Mouse (Mus musculus) layer of hippocampus, adult 2 months (tissue): Measurements from ENCODE around the gene Hist1h3e. TPM values are rescaled to one million over a fixed set of nuclear protein-coding genes. Genes with fewer than 3 reads are reported as not detected.
"Not testable (repeated sequence)": the region's sequence is repeated elsewhere in the genome, so short reads cannot be mapped to it uniquely, and the experiment has no call there.

Source experiments
- DNase-seq, 2 experiments: peaks; one replicate each; pipeline ENCODE4 v3.0.0; 2022; ENCODE audit warnings: low spot score in 2 of 2
- H3K27ac ChIP-seq: fragments of 200-600 bp; 2 replicates; pipeline ENCODE4 v1.8.1; 2022
- H3K4me3 ChIP-seq: fragments of 200-600 bp; 2 replicates; pipeline ENCODE4 v1.8.1; 2022; ENCODE audit warnings: mild to moderate bottlenecking
- CTCF ChIP-seq: fragments of 200-600 bp; conservative IDR thresholded peaks from 2 replicates; pipeline ENCODE4 v1.8.1; 2022; ENCODE audit warnings: antibody characterized with exemption, mild to moderate bottlenecking, moderate library complexity
- total RNA-seq, 2 experiments: library from RNA; stranded (reverse); gene quantifications; 2 replicates each; pipeline ENCODE4 v1.2.3; 2021

Gene Hist1h3e
- total RNA-seq, 2 experiments from 2014 or later, result 45.3 to 54.6 TPM

DNA sequence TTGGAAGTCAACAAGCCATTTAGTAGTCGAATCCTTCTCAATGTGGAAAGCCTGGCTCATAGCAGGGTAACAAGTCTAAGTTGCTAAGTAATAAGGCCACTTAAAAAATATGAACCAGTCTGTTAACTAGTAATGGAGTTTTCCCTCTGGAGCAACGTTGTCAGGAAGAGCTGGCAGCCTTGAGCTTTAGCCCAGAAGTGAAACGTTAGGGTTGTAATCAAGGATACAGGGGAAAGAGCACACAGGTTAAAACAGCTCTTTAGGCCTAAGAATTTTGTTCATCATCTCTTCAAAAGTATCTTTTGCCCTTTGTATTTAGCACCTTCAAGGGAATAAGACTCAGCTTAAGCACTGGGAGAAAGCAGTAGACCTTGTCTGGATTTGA, 11.4 kb downstream of the Hist1h3e start:
- Histone ChIP-seq H3K4me3 (peak overlapping the region; percentile 58), H3K27ac (peak overlapping the region; percentile 85)
- TF ChIP-seq CTCF, result no peak
- DNase-seq, result no peak

DNA sequence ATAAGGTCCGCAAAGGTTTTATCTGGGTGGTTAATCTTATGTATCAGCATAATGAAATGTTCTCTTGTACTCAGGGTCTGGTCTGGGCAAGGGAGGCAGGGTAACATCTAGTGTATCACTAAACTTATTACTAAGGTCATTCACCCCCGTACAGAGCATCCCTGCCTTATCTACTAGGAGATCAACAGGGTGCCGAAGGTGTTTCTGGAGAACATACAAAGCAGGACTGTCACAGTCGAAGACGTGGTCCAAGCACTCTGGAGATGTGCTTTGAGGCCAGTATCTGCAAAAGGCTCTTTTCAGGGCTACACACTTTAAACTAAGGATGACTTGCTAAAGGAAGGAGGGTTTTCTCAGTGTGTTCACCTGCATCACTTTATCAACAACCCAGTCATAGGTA, 15.5 kb downstream of the Hist1h3e start:
- Histone ChIP-seq H3K27ac (no peak overlapping the region), H3K4me3 (no peak overlapping the region)
- TF ChIP-seq CTCF, result no peak
- no peak for DNase-seq

DNA sequence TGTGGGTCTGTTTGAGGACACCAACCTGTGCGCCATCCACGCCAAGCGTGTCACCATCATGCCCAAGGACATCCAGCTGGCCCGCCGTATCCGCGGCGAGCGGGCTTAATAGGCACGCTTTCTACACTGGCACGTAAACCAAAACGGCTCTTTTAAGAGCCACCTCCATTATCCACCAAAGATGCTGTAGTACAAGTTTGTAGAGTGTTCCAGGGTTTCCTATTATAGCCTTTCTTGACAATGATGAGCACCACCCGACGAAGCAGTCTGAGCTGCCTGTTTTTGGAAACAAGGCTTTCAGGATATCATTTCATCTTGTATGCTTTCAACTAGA, 17.4 kb downstream of the Hist1h3e start:
- peak overlapping the region; percentile 83 for H3K27ac ChIP-seq

DNA sequence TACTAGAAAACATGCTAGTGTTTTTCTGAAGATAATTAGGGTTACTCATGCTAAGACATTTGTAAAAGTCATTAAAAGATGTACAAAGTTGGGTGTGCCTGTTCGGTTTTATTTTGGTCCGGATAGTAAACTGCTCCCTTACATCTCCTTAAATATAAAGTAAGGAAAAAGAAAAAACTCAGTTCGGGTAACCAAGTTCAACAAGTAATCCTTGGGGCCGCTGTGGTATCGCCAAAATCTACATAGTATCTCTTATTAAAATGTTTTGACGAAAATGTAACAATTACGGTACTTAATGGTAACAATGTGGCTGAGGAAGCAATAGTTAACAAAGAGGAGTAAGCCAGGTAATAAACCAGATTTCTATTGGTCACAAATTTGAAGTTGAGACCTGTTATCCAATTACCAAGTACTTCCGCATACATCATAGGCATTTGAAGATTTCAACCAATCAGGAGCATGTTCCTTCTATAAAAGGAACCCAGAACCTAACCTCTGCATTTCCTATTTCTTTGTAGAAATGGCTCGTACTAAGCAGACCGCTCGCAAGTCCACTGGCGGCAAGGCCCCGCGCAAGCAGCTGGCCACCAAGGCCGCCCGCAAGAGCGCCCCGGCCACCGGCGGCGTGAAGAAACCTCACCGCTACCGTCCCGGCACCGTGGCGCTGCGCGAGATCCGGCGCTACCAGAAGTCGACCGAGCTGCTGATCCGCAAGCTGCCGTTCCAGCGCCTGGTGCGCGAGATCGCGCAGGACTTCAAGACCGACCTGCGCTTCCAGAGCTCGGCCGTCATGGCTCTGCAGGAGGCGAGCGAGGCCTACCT, 18.0 kb downstream of the Hist1h3e start, which contains the start of gene Hist1h3f:
Hist1h3f (plus strand) TSS at position 88 of the 822 bp plus-strand sequence.
- TF ChIP-seq CTCF, result no peak
- DNase-seq, result peak; percentile 73 to 89
- H3K4me3 ChIP-seq, result peak within 1 kb of the TSS; percentile 70
- peak within 1 kb of the TSS; percentile 83 for H3K27ac ChIP-seq

More for the DNA sequence above, 17.4 kb downstream of the Hist1h3e start:
- peak overlapping the region; percentile 70 for H3K4me3 ChIP-seq
- DNase-seq, result not testable (repeated sequence)

DNA sequence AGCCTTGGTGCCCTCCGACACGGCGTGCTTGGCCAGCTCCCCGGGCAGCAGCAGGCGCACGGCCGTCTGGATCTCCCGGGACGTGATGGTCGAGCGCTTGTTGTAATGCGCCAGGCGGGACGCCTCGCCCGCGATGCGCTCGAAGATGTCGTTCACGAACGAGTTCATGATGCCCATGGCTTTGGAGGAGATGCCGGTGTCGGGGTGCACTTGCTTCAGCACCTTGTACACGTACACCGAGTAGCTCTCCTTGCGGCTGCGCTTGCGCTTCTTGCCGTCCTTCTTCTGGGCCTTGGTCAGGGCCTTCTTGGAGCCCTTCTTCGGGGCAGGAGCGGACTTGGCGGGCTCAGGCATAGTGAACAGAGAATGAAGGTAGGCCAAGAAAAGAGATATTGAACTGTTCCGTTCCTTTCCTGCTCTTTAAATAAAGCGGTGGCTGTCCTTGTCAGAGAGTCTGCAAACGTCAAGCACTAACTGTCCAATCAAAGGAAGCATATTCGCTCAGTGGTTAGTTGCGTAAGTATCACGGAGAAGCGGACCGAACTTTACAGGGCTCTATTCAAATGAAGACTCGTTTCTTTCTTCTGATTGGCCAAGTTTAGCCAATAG, 19.1 kb downstream of the Hist1h3e start, which contains the start of gene Hist1h2bh:
Hist1h2bh (minus strand) TSS at position 394 of the 609 bp plus-strand sequence.
- DNase-seq, result peak; percentile 54 to 93

DNA sequence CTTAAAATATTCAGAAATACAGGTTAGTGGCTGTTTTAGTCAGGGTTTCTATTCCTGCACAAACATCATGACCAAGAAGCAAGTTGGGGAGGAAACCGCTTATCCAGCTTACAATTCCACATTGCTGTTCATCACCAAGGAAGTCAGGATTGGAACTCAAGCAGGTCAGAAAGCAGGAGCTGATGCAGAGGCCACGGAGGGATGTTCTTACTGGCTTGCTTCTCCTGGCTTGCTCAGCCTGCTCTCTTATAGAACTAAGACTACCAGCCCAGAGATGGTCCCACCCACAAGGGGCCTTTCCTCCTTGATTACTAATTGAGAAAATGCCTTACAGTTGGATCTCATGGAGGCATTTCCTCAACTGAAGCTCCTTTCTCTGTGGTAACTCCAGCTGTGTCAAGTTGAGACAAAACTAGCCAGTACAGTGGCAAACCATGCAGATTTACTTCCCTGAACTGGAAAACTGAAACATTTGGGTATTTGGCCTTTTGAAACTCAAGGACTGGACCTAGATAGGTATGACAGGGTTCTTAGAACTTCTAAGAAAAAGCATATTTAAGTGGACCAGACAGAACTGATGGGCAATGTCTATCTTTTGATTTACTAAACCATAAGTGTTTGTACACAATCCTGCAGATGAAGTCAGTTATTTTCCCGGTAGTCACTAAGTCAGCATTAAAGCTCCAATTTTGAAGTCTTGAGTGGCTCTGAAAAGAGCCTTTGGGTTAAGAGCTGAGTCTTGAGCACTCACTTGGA, 19.8 kb downstream of the Hist1h3e start:
- H3K4me3 ChIP-seq, result peak overlapping the region; percentile 70
- DNase-seq, H3K27ac ChIP-seq: not testable (repeated sequence)

More for the DNA sequence above, 19.1 kb downstream of the Hist1h3e start, which contains the start of gene Hist1h2bh:
- Histone ChIP-seq H3K27ac (peak within 1 kb of the TSS; percentile 68; the same call in 1 of the 2 replicates), H3K4me3 (peak within 1 kb of the TSS; percentile 70)

DNA sequence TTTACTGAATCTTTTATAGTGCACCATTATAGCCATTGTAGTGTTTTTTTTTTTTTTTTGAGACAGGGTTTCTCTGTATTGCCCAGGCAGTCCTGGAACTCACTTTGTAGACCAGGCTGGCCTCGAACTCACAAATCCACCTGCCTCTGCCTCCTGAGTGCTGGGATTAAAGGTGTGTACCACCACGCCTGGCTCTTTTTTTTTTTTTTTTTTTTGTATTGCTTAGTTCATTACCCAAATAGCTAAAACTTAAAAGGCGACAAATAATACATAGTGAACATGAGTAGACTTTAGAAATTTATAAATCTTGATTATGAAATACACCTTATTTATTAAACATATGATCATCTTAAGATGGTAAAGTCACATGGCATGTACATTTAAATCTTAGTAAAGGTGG, 20.7 kb downstream of the Hist1h3e start:
- no peak overlapping the region for H3K4me3 ChIP-seq
- no peak for DNase-seq
- TF ChIP-seq CTCF, result no peak

DNA sequence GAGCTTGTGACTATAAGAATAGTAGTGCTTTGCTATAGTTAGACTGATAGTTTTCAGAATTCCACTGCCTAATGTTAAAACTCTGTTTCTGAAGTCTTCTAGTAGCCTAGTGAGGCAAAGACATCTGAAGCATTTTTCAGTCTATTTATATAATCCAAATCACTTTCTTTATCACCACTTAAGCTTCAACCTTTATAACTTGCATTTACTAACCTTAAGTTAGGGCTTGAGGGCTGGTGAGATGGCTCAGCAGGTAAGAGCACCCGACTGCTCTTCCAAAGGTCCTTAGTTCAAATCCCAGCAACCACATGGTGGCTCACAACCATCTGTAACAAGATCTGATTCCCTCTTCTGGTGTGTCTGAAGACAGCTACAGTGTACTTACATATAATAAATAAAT, 22.3 kb downstream of the Hist1h3e start:
- not testable (repeated sequence) for DNase-seq, H3K4me3 ChIP-seq, H3K27ac ChIP-seq

More for the DNA sequence above, 20.7 kb downstream of the Hist1h3e start:
- H3K27ac ChIP-seq, result no peak overlapping the region

DNA sequence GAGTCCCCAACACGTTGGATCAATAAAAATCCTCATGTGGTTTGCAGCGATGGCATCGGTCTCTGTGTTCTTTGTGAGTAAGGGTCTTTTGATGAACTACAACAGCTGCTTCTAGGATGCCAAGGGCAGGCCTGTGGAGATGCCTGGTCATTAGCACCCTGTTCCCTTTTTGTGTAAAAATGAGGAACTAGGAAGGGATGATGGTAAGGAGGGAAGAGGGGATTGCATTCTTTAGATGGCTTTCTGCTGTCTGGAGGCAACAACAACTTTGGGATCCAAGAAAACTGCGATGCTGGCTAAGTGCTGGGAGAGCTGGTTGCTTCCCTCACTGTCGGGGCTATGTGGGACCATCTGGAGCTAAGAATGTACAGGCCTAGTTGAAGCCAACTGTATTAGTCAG, 23.9 kb downstream of the Hist1h3e start:
- no peak overlapping the region for H3K27ac ChIP-seq
- DNase-seq, result no peak
- H3K4me3 ChIP-seq, result no peak overlapping the region
- TF ChIP-seq CTCF, result no peak

DNA sequence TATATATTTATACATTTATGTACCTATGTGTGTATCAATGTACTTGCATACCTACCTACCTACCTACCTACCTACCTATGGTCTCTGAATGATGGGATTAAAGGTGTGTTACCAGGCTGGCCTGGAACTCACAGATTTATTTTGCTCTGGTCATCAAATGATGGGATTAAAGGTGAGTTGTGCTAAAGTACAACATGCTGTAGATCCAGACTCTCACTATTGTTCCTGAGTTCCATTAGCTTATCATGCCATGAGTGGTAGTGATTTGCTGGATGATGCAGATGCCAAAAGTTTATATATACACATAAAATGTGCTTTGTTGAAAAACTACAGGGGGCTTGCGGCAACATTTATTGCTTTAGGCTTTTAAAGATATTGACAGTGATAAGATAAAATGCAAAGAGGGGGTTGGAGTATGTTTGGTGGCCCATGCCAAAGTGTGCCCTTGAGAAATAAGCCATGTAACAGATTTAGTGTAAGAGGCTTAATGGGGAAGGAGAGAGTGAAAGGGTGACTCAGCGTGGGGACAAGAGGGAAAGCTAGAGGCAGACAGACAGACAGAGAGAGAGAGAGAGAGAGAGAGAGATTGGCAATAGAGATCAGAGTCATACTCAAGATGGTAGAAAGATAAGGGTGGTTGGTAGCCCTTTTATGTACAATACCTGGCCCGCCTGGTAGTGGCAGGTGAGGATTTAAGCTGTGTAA, 25.0 kb downstream of the Hist1h3e start:
- H3K4me3 ChIP-seq, result no peak overlapping the region
- no peak overlapping the region for H3K27ac ChIP-seq
- no peak for TF ChIP-seq CTCF
- no peak for DNase-seq

DNA sequence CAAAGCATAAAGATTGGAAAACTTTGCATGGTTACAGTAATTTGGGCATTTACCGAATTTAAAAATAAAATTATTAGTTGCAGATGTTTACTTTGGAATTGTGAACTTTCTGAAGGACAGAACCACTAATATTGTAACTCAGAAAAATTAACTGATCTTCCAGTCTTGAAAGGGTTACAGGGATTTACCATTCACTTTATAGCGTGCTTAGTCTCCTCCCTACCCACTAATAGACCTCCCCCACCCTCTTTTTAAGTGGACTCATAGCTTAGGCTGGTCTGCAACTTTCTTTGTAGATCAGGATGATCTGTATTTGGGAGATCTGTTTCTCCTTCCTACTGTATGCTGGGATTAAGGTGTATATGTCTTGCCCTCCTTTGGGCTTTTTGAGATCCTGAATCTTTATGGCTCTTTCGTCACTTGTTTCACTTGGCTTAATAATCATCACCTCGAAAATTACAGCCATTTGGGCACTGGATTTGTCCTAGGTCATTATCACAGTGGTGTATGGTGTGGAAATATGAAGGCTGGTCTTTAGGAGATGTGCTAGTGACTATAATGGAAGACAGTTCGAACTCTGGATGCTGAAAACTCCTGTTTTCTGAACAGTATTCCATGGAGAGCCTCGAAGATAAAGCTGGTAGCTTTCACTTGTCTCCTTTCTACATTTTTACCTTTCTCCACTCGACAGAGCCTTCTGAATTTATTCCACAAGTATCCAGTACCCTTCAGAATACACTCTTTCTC, 25.9 kb downstream of the Hist1h3e start:
- Histone ChIP-seq H3K4me3 (no peak overlapping the region; the same call in 1 of the 2 replicates), H3K27ac (no peak overlapping the region)
- TF ChIP-seq CTCF, result no peak

More for the DNA sequence above, 25.9 kb downstream of the Hist1h3e start:
- DNase-seq, result no peak
